Mouse (Mus musculus) MEL (cell line): ENCODE data around the gene Tln2.

Experiments used
- CHD2 ChIP-seq: IDR thresholded peaks from 2 replicates; pipeline ENCODE4 v1.6.1; 2011; ENCODE audit warnings: low read length, improper control_type of control experiment
- CTCF ChIP-seq, 3 experiments: IDR thresholded peaks in 2 of 3; conservative IDR thresholded peaks in 1 of 3; 2 replicates each; pipeline ENCODE4 v1.5.1; 2011 to 2012; ENCODE audit warnings: low read length in 3 of 3, low read depth in 2 of 3, mild to moderate bottlenecking in 2 of 3, improper control_type of control experiment in 1 of 3, inconsistent platforms in 1 of 3, mixed read lengths in 1 of 3, moderate library complexity in 1 of 3; ENCODE audit not compliant: control insufficient read depth in 1 of 3, insufficient read depth in 1 of 3, poor library complexity in 1 of 3, severe bottlenecking in 1 of 3
- E2F4 ChIP-seq: IDR thresholded peaks from 2 replicates; pipeline ENCODE4 v1.6.1; 2011; ENCODE audit warnings: low read depth, low read length, improper control_type of control experiment, borderline replicate concordance
- ELF1 ChIP-seq: IDR thresholded peaks from 2 replicates; pipeline ENCODE4 v1.6.1; 2014; ENCODE audit warnings: low read depth, mild to moderate bottlenecking, inconsistent platforms, low read length, improper control_type of control experiment, moderate library complexity
- EP300 ChIP-seq, 2 experiments: IDR thresholded peaks; 2 replicates each; pipeline ENCODE4 v1.6.1; 2011; ENCODE audit warnings: improper control_type of control experiment in 2 of 2, low read length in 2 of 2, low read depth in 1 of 2, mild to moderate bottlenecking in 1 of 2
- NRF1 ChIP-seq: IDR thresholded peaks from 2 replicates; pipeline ENCODE4 v1.6.1; 2014; ENCODE audit warnings: low read depth, mild to moderate bottlenecking, inconsistent platforms, low read length, improper control_type of control experiment, moderate library complexity; ENCODE audit not compliant: poor library complexity, insufficient read depth, severe bottlenecking
- POLR2A ChIP-seq, 2 experiments: IDR thresholded peaks; 2 replicates each; pipeline ENCODE4 v1.6.1; 2011 to 2012; ENCODE audit warnings: low read length in 2 of 2, mild to moderate bottlenecking in 2 of 2, control low read depth in 1 of 2, improper control_type of control experiment in 1 of 2, low read depth in 1 of 2, moderate library complexity in 1 of 2; ENCODE audit not compliant: control insufficient read depth in 1 of 2, insufficient read depth in 1 of 2, poor library complexity in 1 of 2
- POLR2AphosphoS2 ChIP-seq: IDR thresholded peaks from 2 replicates; pipeline ENCODE4 v1.6.1; 2011; ENCODE audit warnings: low read length, improper control_type of control experiment
- POLR2AphosphoS5 ChIP-seq: IDR thresholded peaks from 2 replicates; pipeline ENCODE4 v1.6.1; 2012; ENCODE audit warnings: low read depth, borderline replicate concordance, mild to moderate bottlenecking, inconsistent platforms, low read length, moderate library complexity, mixed read lengths
- TCF12 ChIP-seq: IDR thresholded peaks from 2 replicates; pipeline ENCODE4 v1.6.1; 2014; ENCODE audit warnings: low read depth, mild to moderate bottlenecking, inconsistent platforms, low read length, improper control_type of control experiment, moderate library complexity
- ZNF384 ChIP-seq: IDR thresholded peaks from 2 replicates; pipeline ENCODE4 v1.6.1; 2012; ENCODE audit warnings: low read depth, mild to moderate bottlenecking, inconsistent platforms, low read length, improper control_type of control experiment

GRCm38 (mm10) chr9:67328451-67328850, 231.1 kb downstream of the Tln2 start:
- no peak for TF ChIP-seq TCF12
- TF ChIP-seq CTCF (IDR thresholded peaks at IDR 0.05 in 2 of 3, conservative IDR thresholded peaks at IDR 0.05 in 1 of 3; ENCODE audit: control insufficient read depth in 1 of 3, insufficient read depth in 1 of 3, low read depth in 2 of 3, low read length in 3 of 3, poor library complexity in 1 of 3, severe bottlenecking in 1 of 3) = no peak
- TF ChIP-seq EP300 (IDR thresholded peaks at IDR 0.05; ENCODE audit: low read depth in 1 of 2, low read length in 2 of 2) = no peak
- TF ChIP-seq POLR2A (IDR thresholded peaks at IDR 0.05; ENCODE audit: control insufficient read depth in 1 of 2, insufficient read depth in 1 of 2, low read depth in 1 of 2, low read length in 2 of 2, poor library complexity in 1 of 2) = no peak
- no peak for TF ChIP-seq NRF1
- TF ChIP-seq ZNF384 = no peak
- TF ChIP-seq CHD2 = no peak
- TF ChIP-seq POLR2AphosphoS5 = no peak
- TF ChIP-seq ELF1 = no peak
- TF ChIP-seq E2F4 = no peak
- TF ChIP-seq POLR2AphosphoS2 = no peak
